Mouse (Mus musculus) heart, postnatal 0 days (tissue): Measurements from ENCODE around the gene Tmem94. TPM values are rescaled to one million over a fixed set of nuclear protein-coding genes. Genes with fewer than 3 reads are reported as not detected.
A peak's percentile ranks its signal among the peaks of the same experiment; 100 is the strongest.

Experiments
- ATAC-seq: fragments of 200-750 bp; cut with Nextera tagmentation; 2 replicates; pipeline ENCODE4 v1.8.0; 2017; ENCODE audit warnings: low read depth, moderate number of reproducible peaks, moderate library complexity; ENCODE audit not compliant: insufficient read depth
- DNase-seq: peaks from one replicate; pipeline ENCODE4 v3.0.0-alpha.2; 2016; ENCODE audit warnings: low spot score
- H3K27ac ChIP-seq: fragments of 300-500 bp; sonication (generic); 2 replicates; pipeline ENCODE4 v1.5.1; 2014; ENCODE audit warnings: low read depth, mild to moderate bottlenecking
- H3K27me3 ChIP-seq: fragments of 300-500 bp; sonication (generic); 2 replicates; pipeline ENCODE4 v1.6.1; 2014; ENCODE audit warnings: low read length, mixed read lengths; ENCODE audit not compliant: control insufficient read depth, insufficient read depth
- H3K36me3 ChIP-seq: fragments of 300-500 bp; sonication (generic); replicated peaks from 2 replicates; pipeline ENCODE4 v1.6.1; 2014; ENCODE audit warnings: low read length, mixed read lengths; ENCODE audit not compliant: control insufficient read depth, insufficient read depth
- H3K4me1 ChIP-seq: fragments of 300-500 bp; sonication (generic); 2 replicates; pipeline ENCODE4 v1.6.1; 2014; ENCODE audit warnings: antibody characterized with exemption; ENCODE audit not compliant: control insufficient read depth, insufficient read depth
- H3K4me2 ChIP-seq: fragments of 300-500 bp; sonication (generic); 2 replicates; pipeline ENCODE4 v1.6.1; 2014; ENCODE audit warnings: low read depth, mild to moderate bottlenecking, low read length, moderate library complexity
- H3K4me3 ChIP-seq: fragments of 300-500 bp; sonication (generic); 2 replicates; pipeline ENCODE4 v1.5.1; 2014; ENCODE audit warnings: low read depth, low read length
- H3K9ac ChIP-seq: fragments of 300-500 bp; sonication (generic); replicated peaks from 2 replicates; pipeline ENCODE4 v1.6.1; 2014; ENCODE audit warnings: low read depth, low read length, mixed read lengths
- H3K9me3 ChIP-seq: fragments of 300-500 bp; sonication (generic); replicated peaks from 2 replicates; pipeline ENCODE4 v1.6.1; 2016; ENCODE audit warnings: low read length; ENCODE audit not compliant: control insufficient read depth
- CTCF ChIP-seq: IDR thresholded peaks from 2 replicates; pipeline ENCODE4 v1.5.1; 2016; ENCODE audit warnings: antibody characterized with exemption, control low read depth, low read depth
- EP300 ChIP-seq: IDR thresholded peaks from 2 replicates; pipeline ENCODE4 v1.6.1; 2016; ENCODE audit warnings: antibody characterized with exemption, low read depth
- WGBS: fragments of 180-500 bp; shearing (Covaris S2); extraction: QIAGEN DNeasy Blood & Tissue Kit; methylation state at CpG from one replicate; pipeline ENCODE4 v1.1.7; 2014; 5-methylcytosine and 5-hydroxymethylcytosine counted together
- polyA plus RNA-seq: library from polyadenylated mRNA; unstranded; fragments of >200 nt; fragmentation: Nextera tagmentation; extraction: Ambion mirVana; gene quantifications from 2 replicates; pipeline ENCODE4 v1.2.1, GENCODE M21; 2015
- total RNA-seq: library from RNA; depleted of rRNA; stranded (reverse); fragments of >200 nt; gene quantifications from 2 replicates; pipeline ENCODE4 v1.2.3, GENCODE M21; 2014; ENCODE audit warnings: low replicate concordance

The Tmem94 gene
- total and polyA plus RNA-seq, 2 experiments from 2014 or later: 34.0 to 65.0 TPM

DNA sequence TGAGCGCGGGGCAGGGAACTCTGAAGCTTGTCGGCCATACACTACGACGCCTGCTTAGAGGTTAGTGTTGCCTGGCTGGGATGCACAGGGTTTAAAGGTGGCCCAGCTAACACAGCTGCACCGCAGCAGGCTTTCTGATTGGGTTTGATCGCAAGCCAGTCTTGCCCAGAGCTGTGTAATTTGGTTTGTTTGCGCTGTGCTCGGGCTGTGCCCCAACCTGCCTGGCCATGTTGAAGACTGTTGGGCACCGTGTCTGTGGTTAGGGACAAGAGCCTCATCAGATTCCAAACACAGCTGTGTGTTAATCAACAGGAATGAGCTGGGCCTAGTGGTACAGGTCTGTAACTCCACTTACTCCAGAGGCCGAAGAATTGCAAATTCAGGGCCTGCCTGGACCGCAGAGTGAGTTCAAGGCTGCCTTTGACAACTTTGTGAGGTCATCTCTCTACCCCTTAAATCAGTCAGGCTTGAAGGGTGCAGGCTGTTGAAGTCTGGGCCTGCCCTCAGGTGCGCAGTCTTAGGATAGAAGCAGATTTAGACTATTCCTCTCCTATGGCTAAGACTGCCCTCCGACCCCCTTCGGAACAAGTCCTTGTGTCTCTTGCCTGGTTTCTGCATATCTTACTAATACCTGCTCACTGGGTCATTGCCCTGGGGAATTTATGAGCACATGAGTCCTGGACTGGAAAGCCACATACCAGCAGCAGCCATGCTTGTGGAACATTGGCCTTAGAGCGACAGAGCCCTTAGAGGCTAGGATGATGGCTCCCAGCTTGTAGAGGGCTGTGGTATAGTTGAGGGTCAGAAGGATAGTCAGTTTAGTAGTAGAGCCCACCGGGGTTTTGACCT, 12.5 kb downstream of the Tmem94 start:
- Histone ChIP-seq H3K36me3 (peaks cover 15% of the 10 kb centered on the region; the same call in 1 of the 2 replicates), H3K4me2 (no peak overlapping the region), H3K9me3 (no peaks in the 10 kb centered on the region), H3K9ac (no peak overlapping the region), H3K4me3 (no peak overlapping the region), H3K27ac (peak overlapping the region; percentile 9; the same call in 1 of the 2 replicates), H3K27me3 (no peaks in the 10 kb centered on the region), H3K4me1 (peaks cover 45% of the 10 kb centered on the region)
- DNase-seq (no peak), ATAC-seq (no peak)
- no peak for TF ChIP-seq CTCF
- TF ChIP-seq EP300: no peak
- 89% methylated on average over 17 of the region's 17 CpGs for WGBS

- DNase-seq (peak; percentile 94), ATAC-seq (peak; percentile 93)
- Histone ChIP-seq H3K27me3 (no peaks in the 10 kb centered on the region), H3K9ac (peak overlapping the region; percentile 38; the same call in 1 of the 2 replicates), H3K27ac (peak overlapping the region; percentile 87), H3K4me2 (peak overlapping the region; percentile 29), H3K9me3 (no peaks in the 10 kb centered on the region), H3K36me3 (0 out of 2 replicates have a peak, but pooled peaks cover 7% of the 10 kb centered on the region), H3K4me1 (peaks cover 45% of the 10 kb centered on the region), H3K4me3 (no peak overlapping the region)
- TF ChIP-seq EP300: peak; percentile 49
- 0 out of 2 replicates have a peak, but pooled peaks have one; percentile 1 for TF ChIP-seq CTCF
- 4% methylated on average over 9 of the region's 9 CpGs for WGBS
These were observed 13.9 kb downstream of the Tmem94 start for GRCm38 (mm10) chr11:115779038-115779571.

- Histone ChIP-seq H3K4me2 (no peak overlapping the region), H3K4me1 (peaks cover 42% of the 10 kb centered on the region), H3K9ac (0 out of 2 replicates have a peak overlapping the region, but pooled peaks have one; percentile 17), H3K4me3 (no peak overlapping the region), H3K27me3 (no peaks in the 10 kb centered on the region), H3K36me3 (0 out of 2 replicates have a peak, but pooled peaks cover 10% of the 10 kb centered on the region), H3K27ac (peak overlapping the region; percentile 87), H3K9me3 (no peaks in the 10 kb centered on the region)
- 34% methylated on average over 20 of the region's 20 CpGs for WGBS
- ATAC-seq (no peak), DNase-seq (no peak)
- TF ChIP-seq EP300 (no peak), CTCF (no peak)
These were observed 15.2 kb downstream of the Tmem94 start for GRCm38 (mm10) chr11:115780141-115781070.

DNA sequence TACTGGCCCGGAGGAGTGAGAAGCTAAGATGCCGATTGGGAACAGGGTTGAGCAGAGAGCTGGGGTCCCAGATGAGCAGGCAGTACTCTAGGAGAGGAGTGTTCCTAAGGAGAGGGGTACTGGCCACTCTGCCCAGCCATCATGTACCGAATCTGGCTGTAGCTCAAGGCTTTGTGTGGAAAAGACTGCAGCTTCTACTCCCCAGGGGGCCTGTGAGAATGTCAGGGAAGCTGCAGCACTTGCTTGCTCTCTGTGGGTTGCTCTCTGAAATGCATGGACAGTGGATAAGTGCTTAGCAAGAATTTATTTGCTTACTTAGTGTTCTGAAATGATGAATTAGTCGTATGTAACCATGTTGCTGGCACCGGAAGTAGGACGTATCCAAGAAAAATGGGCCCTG, 21.2 kb downstream of the Tmem94 start:
- ATAC-seq (no peak), DNase-seq (no peak)
- H3K4me3 ChIP-seq: no peak overlapping the region
- no peaks in the 10 kb centered on the region for H3K9me3 ChIP-seq
- H3K4me2 ChIP-seq: no peak overlapping the region
- TF ChIP-seq CTCF: no peak
- no peak for TF ChIP-seq EP300
- H3K4me1 ChIP-seq: no peaks in the 10 kb centered on the region
- H3K36me3 ChIP-seq: peaks cover 57% of the 10 kb centered on the region
- no peak overlapping the region for H3K9ac ChIP-seq
- H3K27ac ChIP-seq: peak overlapping the region; percentile 13; the same call in 1 of the 2 replicates
- H3K27me3 ChIP-seq: no peaks in the 10 kb centered on the region
- 73% methylated on average over 6 of the region's 6 CpGs for WGBS

GRCm38 (mm10) chr11:115789787-115790186, 24.6 kb downstream of the Tmem94 start:
- DNase-seq (no peak), ATAC-seq (no peak)
- Histone ChIP-seq H3K4me2 (no peak overlapping the region), H3K27ac (no peak overlapping the region), H3K36me3 (peaks cover 90% of the 10 kb centered on the region), H3K9me3 (no peaks in the 10 kb centered on the region), H3K4me1 (no peaks in the 10 kb centered on the region), H3K27me3 (no peaks in the 10 kb centered on the region), H3K9ac (no peak overlapping the region), H3K4me3 (no peak overlapping the region)
- TF ChIP-seq CTCF (no peak), EP300 (no peak)
- 93% methylated on average over 7 of the region's 7 CpGs for WGBS
